Mouse (Mus musculus): ENCODE measurements around the gene Col9a2.

- TF ChIP-seq GATA1 (IDR thresholded peaks at IDR 0.05; ENCODE audit: borderline replicate concordance, low read length) (no peak), FLI1 (IDR thresholded peaks at IDR 0.05; ENCODE audit: low read length) (no peak)
Observed at GRCm38 (mm10) chr4:121002400-121003171, 36.6 kb upstream of the Col9a2 start.

Data from megakaryocyte, embryonic 14.5 days (primary cell).